Mouse (Mus musculus) C2C12 (cell line): ENCODE results near the gene Ring1. TPM values are rescaled to one million over a fixed set of nuclear protein-coding genes. Genes with fewer than 3 reads are reported as not detected.
A peak's percentile ranks its signal among the peaks of the same experiment; 100 is the strongest.

Experiments used
- H3K27me3 ChIP-seq: one replicate; pipeline ENCODE4 v1.6.1; 2011; ENCODE audit not compliant: control insufficient read depth, insufficient read depth, insufficient read length
- H3K36me3 ChIP-seq: one replicate; pipeline ENCODE4 v1.6.1; 2011; ENCODE audit not compliant: control insufficient read depth, insufficient read depth
- H3K4me3 ChIP-seq: one replicate; pipeline ENCODE4 v1.5.1; 2011; ENCODE audit warnings: mild to moderate bottlenecking, control low read depth; ENCODE audit not compliant: poor library complexity, insufficient read depth, severe bottlenecking
- H3K79me2 ChIP-seq: one replicate; pipeline ENCODE4 v1.6.1; 2011; ENCODE audit not compliant: control insufficient read depth, insufficient read depth
- H3K79me3 ChIP-seq: one replicate; pipeline ENCODE4 v1.6.1; 2011; ENCODE audit warnings: low read depth, control low read depth
- H3ac ChIP-seq: one replicate; pipeline ENCODE3; 2011; ENCODE audit warnings: low read depth; ENCODE audit not compliant: control insufficient read depth, insufficient read length
- CEBPB ChIP-seq: IDR thresholded peaks from one replicate; pipeline ENCODE4 v1.6.1; 2011; ENCODE audit warnings: low read depth, mild to moderate bottlenecking, control low read depth, moderate library complexity
- CTCF ChIP-seq: IDR thresholded peaks from one replicate; pipeline ENCODE4 v1.5.1; 2011; ENCODE audit not compliant: control insufficient read depth, insufficient read depth, insufficient read length
- FOSL1 ChIP-seq: IDR thresholded peaks from one replicate; pipeline ENCODE4 v1.8.0; 2011; ENCODE audit warnings: mild to moderate bottlenecking, low read length; ENCODE audit not compliant: poor library complexity, insufficient read depth, severe bottlenecking
- MAX ChIP-seq: IDR thresholded peaks from one replicate; pipeline ENCODE4 v1.6.1; 2011; ENCODE audit warnings: mild to moderate bottlenecking, control low read depth
- MYOD1 ChIP-seq: IDR thresholded peaks from one replicate; pipeline ENCODE4 v1.6.1; 2011; ENCODE audit warnings: low read depth; ENCODE audit not compliant: control insufficient read depth, insufficient read length
- MYOG ChIP-seq: IDR thresholded peaks from one replicate; pipeline ENCODE4 v1.6.1; 2011; ENCODE audit not compliant: control insufficient read depth, insufficient read length; ENCODE audit errors: extremely low read depth
- USF1 ChIP-seq: IDR thresholded peaks from one replicate; pipeline ENCODE4 v1.6.1; 2011; ENCODE audit warnings: low read depth, mild to moderate bottlenecking, control low read depth, moderate library complexity
- microRNA-seq: library from miRNA; unstranded; fragments of <30 nt; microRNA quantifications from one replicate; pipeline ENCODE4, GENCODE M21; 2019; ENCODE audit warnings: borderline microRNAs expressed
- polyA plus RNA-seq: library from polyadenylated mRNA; unstranded; fragments of >200 nt; fragmentation: generic; extraction: Trizol; gene quantifications from one replicate; pipeline ENCODE4 v1.2.1, GENCODE M21; 2012; ENCODE audit warnings: missing spikeins

Ring1 gene
- polyA plus RNA-seq, 1 experiment: 26.8 TPM

DNA sequence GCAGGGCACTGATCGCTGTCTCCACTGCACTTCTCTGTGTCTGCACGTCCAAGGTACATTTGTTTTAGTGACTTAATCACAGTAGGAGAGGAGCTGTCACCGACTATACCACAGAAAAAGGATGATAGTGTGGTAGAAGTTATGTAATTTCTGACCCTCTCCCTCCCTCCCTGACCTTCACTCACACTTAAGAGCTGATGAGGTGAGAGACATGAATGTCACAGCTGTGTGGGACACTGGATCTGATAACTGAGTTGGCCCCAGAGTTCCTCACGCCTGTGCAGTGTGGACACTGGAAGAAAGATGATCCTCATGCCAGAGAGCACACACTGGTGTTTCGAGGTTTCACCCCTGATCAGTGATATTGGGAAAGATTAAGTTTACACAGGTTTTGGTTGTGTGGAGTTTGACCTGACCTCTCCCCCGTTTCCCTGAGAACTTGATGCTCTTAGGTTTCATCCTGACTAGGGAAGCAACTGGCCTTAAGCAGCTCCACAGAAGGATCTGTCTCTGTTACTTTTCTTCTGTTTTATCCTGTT, 44.9 kb downstream of the Ring1 start:
- no peak for TF ChIP-seq MAX
- no peak for TF ChIP-seq MYOD1
- H3ac ChIP-seq: no peak overlapping the region
- no peak overlapping the region for H3K4me3 ChIP-seq
- no peaks in the 10 kb centered on the region for H3K36me3 ChIP-seq
- H3K27me3 ChIP-seq: peaks cover 20% of the 10 kb centered on the region
- H3K79me3 ChIP-seq: no peaks in the 10 kb centered on the region
- no peaks in the 10 kb centered on the region for H3K79me2 ChIP-seq

DNA sequence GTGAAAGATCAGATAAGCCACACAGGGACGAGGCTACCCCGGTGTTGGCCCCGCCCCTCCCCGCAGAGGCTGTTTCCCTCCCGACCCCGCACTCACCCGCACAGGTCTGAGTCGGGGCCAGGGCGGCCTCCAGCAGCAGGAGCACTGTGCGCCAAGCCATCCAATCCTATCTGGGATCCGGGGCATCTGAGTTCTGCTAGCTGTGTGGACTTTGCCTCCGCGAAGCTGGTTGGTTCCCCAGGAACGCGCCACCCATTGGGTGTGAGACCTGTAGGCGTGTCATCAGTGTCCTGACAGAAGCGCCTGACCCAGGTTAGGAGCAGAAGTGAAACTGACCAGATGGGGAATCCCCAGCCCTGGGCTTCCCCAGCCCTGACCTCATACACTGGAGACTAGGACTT, 45.8 kb downstream of the Ring1 start:
- peaks cover 24% of the 10 kb centered on the region for H3K27me3 ChIP-seq
- H3K36me3 ChIP-seq: no peaks in the 10 kb centered on the region
- TF ChIP-seq FOSL1: no peak
- no peak for TF ChIP-seq USF1
- TF ChIP-seq MAX: no peak
- no peak for TF ChIP-seq MYOG
- no peak for TF ChIP-seq MYOD1
- TF ChIP-seq CTCF: no peak
- no peak for TF ChIP-seq CEBPB
- H3ac ChIP-seq: no peak overlapping the region
- H3K79me3 ChIP-seq: no peaks in the 10 kb centered on the region
- no peak overlapping the region for H3K4me3 ChIP-seq
- no peaks in the 10 kb centered on the region for H3K79me2 ChIP-seq

DNA sequence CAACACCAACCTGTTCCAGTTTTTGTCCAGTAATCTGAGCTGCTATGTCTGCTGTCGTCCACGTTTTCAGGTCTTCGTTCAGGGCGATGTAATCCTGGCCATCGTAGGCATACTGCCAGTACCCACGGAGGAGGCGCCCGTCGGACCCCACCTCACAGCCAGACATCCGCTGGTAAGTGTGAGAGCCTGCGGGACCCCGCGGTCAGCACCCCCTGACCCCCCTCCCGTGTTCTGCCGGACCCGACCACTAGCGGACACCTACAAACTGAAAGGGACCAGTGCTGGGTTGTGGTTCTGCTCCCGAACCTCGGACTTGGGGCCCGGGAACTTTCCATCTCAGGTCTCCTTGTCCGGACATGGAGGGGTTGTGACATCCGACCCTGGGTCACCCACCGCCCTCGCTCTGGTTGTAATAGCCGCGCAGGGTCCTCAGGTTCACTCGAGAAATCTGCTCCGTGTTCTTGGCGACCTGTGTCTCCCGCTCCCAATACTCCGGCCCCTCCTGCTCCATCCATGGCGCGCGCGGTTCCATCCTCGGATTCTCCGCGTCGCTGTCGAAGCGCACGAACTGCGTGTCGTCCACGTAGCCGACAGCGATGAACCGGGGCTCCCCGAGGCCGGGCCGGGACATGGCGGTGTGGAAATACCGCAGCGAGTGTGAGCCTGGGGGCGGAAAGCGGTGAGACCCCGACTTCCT, 46.5 kb downstream of the Ring1 start:
- Histone ChIP-seq H3K27me3 (peaks cover 24% of the 10 kb centered on the region), H3K4me3 (no peak overlapping the region), H3ac (no peak overlapping the region), H3K79me3 (no peaks in the 10 kb centered on the region), H3K79me2 (no peaks in the 10 kb centered on the region), H3K36me3 (no peaks in the 10 kb centered on the region)
- TF ChIP-seq MYOD1 (no peak), USF1 (no peak), CEBPB (no peak)

DNA sequence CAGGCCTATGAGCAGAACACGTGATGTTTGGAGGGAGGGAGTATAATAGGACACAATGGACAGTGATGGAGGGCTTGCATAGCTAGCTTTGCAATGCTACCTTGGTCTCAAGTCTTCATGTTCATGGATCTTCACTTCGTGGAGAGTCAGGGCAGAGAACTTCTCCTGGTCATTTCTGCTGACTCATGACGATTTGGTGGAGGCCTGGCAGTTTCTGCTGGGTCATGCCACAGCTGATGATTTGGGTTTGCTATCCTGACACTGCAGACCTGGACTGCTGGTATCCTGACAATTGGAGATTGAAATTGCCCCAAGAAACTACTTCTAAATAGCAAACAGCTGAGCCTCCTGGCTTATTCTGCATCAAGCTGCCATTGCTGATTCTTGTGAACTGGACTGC, 50.9 kb downstream of the Ring1 start:
- Histone ChIP-seq H3K4me3 (no peak overlapping the region), H3ac (no peak overlapping the region), H3K79me2 (no peaks in the 10 kb centered on the region), H3K79me3 (no peaks in the 10 kb centered on the region), H3K27me3 (peaks cover 18% of the 10 kb centered on the region), H3K36me3 (no peaks in the 10 kb centered on the region)
- TF ChIP-seq MAX (no peak), CTCF (no peak), FOSL1 (no peak), USF1 (no peak), MYOD1 (no peak), CEBPB (no peak), MYOG (no peak)

DNA sequence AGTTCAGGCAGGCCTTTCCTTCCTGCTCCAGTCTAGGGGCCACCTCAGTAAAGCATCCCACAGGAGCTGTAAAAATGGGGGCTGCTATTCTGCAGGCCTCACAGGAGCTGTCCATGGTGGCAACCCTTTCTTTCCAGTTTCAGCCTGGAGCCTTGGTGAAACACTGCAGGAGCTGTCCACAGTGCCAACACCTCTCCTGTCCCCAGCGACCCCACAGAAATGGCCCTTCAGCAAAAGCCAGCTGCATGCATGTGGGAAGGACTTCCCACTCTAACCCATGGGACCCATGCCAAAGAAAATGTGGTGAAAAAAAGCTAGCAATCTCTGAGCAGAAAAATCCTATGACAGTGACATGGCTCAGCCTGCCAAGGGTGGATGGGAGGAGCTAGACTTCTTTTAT, 51.8 kb downstream of the Ring1 start:
- no peak overlapping the region for H3K4me3 ChIP-seq
- H3K79me3 ChIP-seq: no peaks in the 10 kb centered on the region
- no peaks in the 10 kb centered on the region for H3K79me2 ChIP-seq
- TF ChIP-seq CEBPB (no peak), MYOD1 (no peak), FOSL1 (no peak), MYOG (no peak), CTCF (no peak), USF1 (no peak), MAX (no peak)
- no peaks in the 10 kb centered on the region for H3K36me3 ChIP-seq
- peaks cover 10% of the 10 kb centered on the region for H3K27me3 ChIP-seq
- H3ac ChIP-seq: no peak overlapping the region

Small RNA genes lying within 50 kb of the gene (microRNA-seq; reads per million reads assigned to microRNA genes)
- gene Mir219a-1: 1.3 reads per million, percentile 29 among the genes with 10 or more reads in this experiment
- not detected for gene Mir219c

Other genes starting within 250 kb of the Ring1 start
- 212 TPM for gene Angptl4, start 242.8 kb downstream of the Ring1 start, polyA plus RNA-seq
- gene Kank3, start 214.2 kb downstream of the Ring1 start, polyA plus RNA-seq: 5.0 TPM
- 8,619 TPM for gene Rps28, start 200.1 kb downstream of the Ring1 start, polyA plus RNA-seq
- 493 TPM for gene Ndufa7, start 200.1 kb downstream of the Ring1 start, polyA plus RNA-seq
- 77.8 TPM for gene Cd320, start 181.6 kb downstream of the Ring1 start, polyA plus RNA-seq
- not detected for gene Gm7029, start 150.8 kb downstream of the Ring1 start, polyA plus RNA-seq
- 68.6 TPM for gene Kifc1, start 134.0 kb downstream of the Ring1 start, polyA plus RNA-seq
- not detected for gene Platr17, start 119.5 kb downstream of the Ring1 start, polyA plus RNA-seq
- 19.3 TPM for gene Daxx, start 115.3 kb downstream of the Ring1 start, polyA plus RNA-seq
- 30.5 TPM for gene Tapbp, start 108.8 kb downstream of the Ring1 start, polyA plus RNA-seq
- 30.3 TPM for gene Zbtb22, start 108.8 kb downstream of the Ring1 start, polyA plus RNA-seq
- gene Rgl2, start 95.1 kb downstream of the Ring1 start, polyA plus RNA-seq: 31.7 TPM
- 130 TPM for gene Pfdn6, start 84.3 kb downstream of the Ring1 start, polyA plus RNA-seq
- 64.8 TPM for gene Wdr46, start 84.0 kb downstream of the Ring1 start, polyA plus RNA-seq
- gene B3galt4, start 73.2 kb downstream of the Ring1 start, polyA plus RNA-seq: 1.5 TPM
- gene Vps52, start 68.9 kb downstream of the Ring1 start, polyA plus RNA-seq: 24.4 TPM
- gene Rps18, start 68.7 kb downstream of the Ring1 start, polyA plus RNA-seq: 517 TPM
- 19.0 TPM for gene H2-K1, start 24.3 kb downstream of the Ring1 start, polyA plus RNA-seq
- gene H2-Ke6, start 3.4 kb upstream of the Ring1 start, polyA plus RNA-seq: 17.6 TPM
- gene Slc39a7, start 7.0 kb upstream of the Ring1 start, polyA plus RNA-seq: 175 TPM
- gene Rxrb, start 7.1 kb upstream of the Ring1 start, polyA plus RNA-seq: 39.0 TPM
- gene Col11a2, start 14.8 kb upstream of the Ring1 start, polyA plus RNA-seq: 0.77 TPM
- not detected for gene H2-Oa, start 67.7 kb upstream of the Ring1 start, polyA plus RNA-seq
- 5.2 TPM for gene H2-DMa, start 94.9 kb upstream of the Ring1 start, polyA plus RNA-seq
- 127 TPM for gene Brd2, start 98.0 kb upstream of the Ring1 start, polyA plus RNA-seq
- not detected for gene H2-DMb2, start 118.6 kb upstream of the Ring1 start, polyA plus RNA-seq
- gene H2-DMb1, start 128.4 kb upstream of the Ring1 start, polyA plus RNA-seq: not detected
- 0.30 TPM for gene Tap1, start 162.9 kb upstream of the Ring1 start, polyA plus RNA-seq
- 0.07 TPM for gene Psmb9, start 163.1 kb upstream of the Ring1 start, polyA plus RNA-seq
- gene Psmb8, start 173.0 kb upstream of the Ring1 start, polyA plus RNA-seq: 0.05 TPM
- 0.47 TPM for gene Tap2, start 178.8 kb upstream of the Ring1 start, polyA plus RNA-seq
- not detected for gene H2-Ob, start 214.2 kb upstream of the Ring1 start, polyA plus RNA-seq
- gene H2-Ab1, start 233.0 kb upstream of the Ring1 start, polyA plus RNA-seq: not detected